Mouse (Mus musculus): ENCODE measurements around the gene Engase.

DNA sequence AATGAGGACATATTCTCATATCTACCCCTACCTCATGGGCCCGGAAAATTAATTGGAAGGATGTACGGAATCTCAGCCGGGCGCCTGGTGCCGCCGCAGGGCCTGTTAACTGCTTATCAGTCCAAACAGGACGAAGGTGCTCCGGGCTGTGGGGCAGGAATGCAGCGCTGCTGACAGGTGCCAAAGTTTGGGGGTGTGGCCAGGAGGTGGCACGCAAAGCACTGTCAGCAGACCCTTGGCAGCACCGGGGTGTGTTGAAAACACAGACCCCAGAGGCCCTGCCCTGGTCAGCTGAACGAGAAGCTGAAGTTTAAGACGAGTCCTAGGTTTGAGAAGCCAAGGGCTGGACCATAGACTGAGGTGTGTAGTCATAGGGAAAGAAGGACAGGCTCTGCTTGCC is 33.9 kb upstream of the Engase start:
- TF ChIP-seq USF1 (IDR thresholded peaks at IDR 0.05; ENCODE audit: low read depth) = no peak
- TF ChIP-seq POLR2A (IDR thresholded peaks at IDR 0.05; ENCODE audit: insufficient read length, low read depth) = no peak
- no peak for TF ChIP-seq POLR2AphosphoS2 (IDR thresholded peaks at IDR 0.05; ENCODE audit: insufficient read length, low read depth)
- TF ChIP-seq MYOG (IDR thresholded peaks at IDR 0.05; ENCODE audit: control insufficient read depth in 1 of 3, insufficient read depth in 1 of 3, insufficient read length in 2 of 3, low read depth in 2 of 3) = no peak
- no peak for TF ChIP-seq CEBPB (IDR thresholded peaks at IDR 0.05; ENCODE audit: insufficient read depth, poor library complexity, severe bottlenecking)
- TF ChIP-seq MAX (IDR thresholded peaks at IDR 0.05; ENCODE audit: low read depth) = no peak
- no peak for TF ChIP-seq TCF12 (IDR thresholded peaks at IDR 0.05; ENCODE audit: insufficient read depth, poor library complexity, severe bottlenecking)

All from myocyte (in vitro differentiated cells).